Mouse (Mus musculus) midbrain, embryonic 14.5 days (tissue): ENCODE results near the gene Slc5a2. TPM values are rescaled to one million over a fixed set of nuclear protein-coding genes. Genes with fewer than 3 reads are reported as not detected.

ENCODE experiments used
- ATAC-seq: fragments of 200-750 bp; cut with Nextera tagmentation; 2 replicates; pipeline ENCODE4 v1.8.0; 2017; ENCODE audit warnings: moderate number of reproducible peaks, moderate library complexity; ENCODE audit not compliant: low FRiP score, low TSS enrichment
- DNase-seq: peaks from one replicate; pipeline ENCODE4 v3.0.0-alpha.2; 2015
- H3K27ac ChIP-seq: fragments of 300-500 bp; sonication (generic); replicated peaks from 2 replicates; pipeline ENCODE4 v1.5.1; 2014; ENCODE audit warnings: mild to moderate bottlenecking, low read depth, low read length, moderate library complexity
- H3K27me3 ChIP-seq: fragments of 300-500 bp; sonication (generic); 2 replicates; pipeline ENCODE4 v1.6.1; 2014; ENCODE audit warnings: low read length, control low read depth, mixed read lengths; ENCODE audit not compliant: control insufficient read depth, insufficient read depth
- H3K36me3 ChIP-seq: fragments of 300-500 bp; sonication (generic); 2 replicates; pipeline ENCODE4 v1.6.1; 2014; ENCODE audit warnings: low read length, control low read depth; ENCODE audit not compliant: control insufficient read depth, insufficient read depth
- H3K4me1 ChIP-seq: fragments of 300-500 bp; sonication (generic); 2 replicates; pipeline ENCODE4 v1.6.1; 2014; ENCODE audit warnings: mild to moderate bottlenecking, antibody characterized with exemption, low read length, control low read depth; ENCODE audit not compliant: control insufficient read depth, insufficient read depth
- H3K4me2 ChIP-seq: fragments of 300-500 bp; sonication (generic); 2 replicates; pipeline ENCODE4 v1.6.1; 2014; ENCODE audit warnings: mild to moderate bottlenecking, low read length, moderate library complexity
- H3K4me3 ChIP-seq: fragments of 300-500 bp; sonication (generic); replicated peaks from 2 replicates; pipeline ENCODE4 v1.5.1; 2014; ENCODE audit warnings: low read depth, low read length
- H3K9ac ChIP-seq: fragments of 300-500 bp; sonication (generic); replicated peaks from 2 replicates; pipeline ENCODE4 v1.6.1; 2014; ENCODE audit warnings: mild to moderate bottlenecking, low read length, moderate library complexity
- H3K9me3 ChIP-seq: fragments of 300-500 bp; sonication (generic); 2 replicates; pipeline ENCODE4 v1.6.1; 2016; ENCODE audit warnings: low read length, control low read depth, mixed read lengths; ENCODE audit not compliant: control insufficient read depth
- WGBS: fragments of 180-500 bp; shearing (Covaris S2); extraction: QIAGEN DNeasy Blood & Tissue Kit; methylation state at CpG from one replicate; pipeline ENCODE4 v1.1.7; 2014; 5-methylcytosine and 5-hydroxymethylcytosine counted together
- polyA plus RNA-seq: library from polyadenylated mRNA; unstranded; fragments of >200 nt; fragmentation: Nextera tagmentation; extraction: Ambion mirVana; gene quantifications from 2 replicates; pipeline ENCODE4 v1.2.1, GENCODE M21; 2014

Slc5a2 gene
- 0.31 TPM in 1 of 2 replicates, not detected in the other for polyA plus RNA-seq

- DNase-seq (no peak), ATAC-seq (no peak)
- no peak within 1 kb of the TSS for H3K9ac ChIP-seq
- H3K4me1 ChIP-seq = no peaks in the 10 kb centered on the region
- no peaks in the 10 kb centered on the region for H3K27me3 ChIP-seq
- H3K36me3 ChIP-seq = 0 out of 2 replicates have a peak, but pooled peaks cover 2% of the 10 kb centered on the region
- H3K4me3 ChIP-seq = no peak within 1 kb of the TSS
- no peak within 1 kb of the TSS for H3K27ac ChIP-seq
- no peaks in the 10 kb centered on the region for H3K9me3 ChIP-seq
- WGBS = 84% methylated on average over 6 of the region's 6 CpGs
- H3K4me2 ChIP-seq = no peak within 1 kb of the TSS
Measured at GRCm38 (mm10) chr7:128265411-128265810, at the start of gene Slc5a2. TSS of gene Slc5a2 (plus strand) at chr7:128265657.

DNA sequence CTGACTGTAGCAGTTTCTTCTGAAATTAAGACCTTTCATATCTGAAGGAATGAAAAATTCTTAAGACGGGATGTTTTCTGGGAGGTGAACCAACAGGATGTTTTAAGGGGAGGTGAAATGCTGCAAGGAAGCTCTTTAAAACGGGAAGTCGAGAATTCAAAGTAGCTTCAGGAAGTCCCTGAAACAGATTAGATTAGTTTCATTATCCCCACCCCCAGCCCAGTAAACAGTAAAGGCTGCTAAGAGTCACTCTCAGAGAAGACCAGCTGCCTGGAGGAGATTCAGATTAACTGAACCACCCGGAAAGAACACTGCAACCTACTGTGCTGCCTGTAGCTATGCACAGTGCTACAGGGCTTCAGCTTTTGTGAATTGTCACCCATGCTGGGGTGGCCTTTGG, 45.5 kb upstream of the Slc5a2 start:
- DNase-seq (no peak), ATAC-seq (no peak)
- 93% methylated on average over 4 of the region's 4 CpGs for WGBS
- Histone ChIP-seq H3K9me3 (no peaks in the 10 kb centered on the region), H3K27me3 (no peaks in the 10 kb centered on the region), H3K9ac (no peak overlapping the region), H3K4me3 (no peak overlapping the region), H3K27ac (no peak overlapping the region), H3K4me2 (no peak overlapping the region), H3K4me1 (no peaks in the 10 kb centered on the region), H3K36me3 (no peaks in the 10 kb centered on the region)

DNA sequence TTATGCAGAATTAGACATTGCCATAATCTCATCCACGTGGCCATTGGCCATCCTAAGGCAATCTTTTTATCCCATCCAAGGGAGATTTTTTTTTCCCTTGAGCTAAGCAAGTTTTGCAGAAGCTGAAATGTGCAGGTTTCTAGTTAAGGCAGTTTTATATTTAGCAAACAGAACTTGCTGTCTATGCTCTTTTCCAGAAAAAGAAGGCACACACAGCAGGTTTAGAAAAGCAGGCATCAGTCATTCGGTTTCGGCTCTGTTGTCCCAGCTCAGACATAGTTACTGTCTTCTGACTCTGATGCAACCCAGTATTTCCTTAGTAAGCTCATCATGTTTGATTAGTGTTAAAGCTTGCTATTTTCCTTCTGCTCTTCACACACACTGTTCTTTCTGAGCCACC, 44.5 kb upstream of the Slc5a2 start:
- Histone ChIP-seq H3K36me3 (no peaks in the 10 kb centered on the region), H3K27ac (no peak overlapping the region), H3K4me3 (no peak overlapping the region), H3K27me3 (no peaks in the 10 kb centered on the region), H3K9ac (no peak overlapping the region), H3K9me3 (no peaks in the 10 kb centered on the region), H3K4me1 (no peaks in the 10 kb centered on the region), H3K4me2 (no peak overlapping the region)
- no peak for ATAC-seq
- 85% methylated on average over 3 of the region's 3 CpGs for WGBS
- DNase-seq = no peak

- 47% methylated on average over 8 of the region's 8 CpGs for WGBS
- Histone ChIP-seq H3K4me3 (no peak overlapping the region), H3K27ac (no peak overlapping the region), H3K9me3 (no peaks in the 10 kb centered on the region), H3K4me2 (no peak overlapping the region), H3K27me3 (no peaks in the 10 kb centered on the region), H3K4me1 (peaks cover 1% of the 10 kb centered on the region), H3K9ac (no peak overlapping the region), H3K36me3 (no peaks in the 10 kb centered on the region)
- DNase-seq (no peak), ATAC-seq (no peak)
Measured at GRCm38 (mm10) chr7:128231741-128232140, 33.7 kb upstream of the Slc5a2 start.

DNA sequence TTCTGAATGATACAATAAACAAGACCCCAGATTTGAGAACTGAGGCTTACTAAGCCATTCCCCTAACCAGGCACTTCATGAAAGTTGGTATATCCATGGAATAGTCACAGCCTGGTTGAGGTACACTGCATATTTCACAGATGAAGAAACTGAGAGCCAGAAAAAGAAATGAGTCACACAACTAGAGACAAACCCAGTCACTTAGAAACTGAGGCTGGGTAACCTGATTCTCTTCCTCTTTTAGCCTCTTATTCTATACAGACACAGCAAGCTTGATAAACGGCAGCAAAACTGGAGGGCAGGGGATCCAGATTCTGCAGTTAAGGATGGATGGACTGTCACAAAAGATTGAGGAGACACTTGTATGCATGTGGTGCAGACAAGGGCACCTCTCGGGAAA, 30.7 kb upstream of the Slc5a2 start:
- H3K27me3 ChIP-seq = no peaks in the 10 kb centered on the region
- no peaks in the 10 kb centered on the region for H3K9me3 ChIP-seq
- ATAC-seq (no peak), DNase-seq (no peak)
- H3K9ac ChIP-seq = no peak overlapping the region
- no peak overlapping the region for H3K4me2 ChIP-seq
- no peak overlapping the region for H3K27ac ChIP-seq
- WGBS = 81% methylated on average over 2 of the region's 2 CpGs
- no peak overlapping the region for H3K4me3 ChIP-seq
- peaks cover 12% of the 10 kb centered on the region for H3K4me1 ChIP-seq
- H3K36me3 ChIP-seq = no peaks in the 10 kb centered on the region; the same call in 1 of the 2 replicates

GRCm38 (mm10) chr7:128235481-128235880, 30.0 kb upstream of the Slc5a2 start:
- H3K27me3 ChIP-seq = no peaks in the 10 kb centered on the region
- ATAC-seq = no peak
- no peak overlapping the region for H3K9ac ChIP-seq
- peaks cover 12% of the 10 kb centered on the region for H3K4me1 ChIP-seq
- H3K27ac ChIP-seq = no peak overlapping the region
- H3K4me3 ChIP-seq = no peak overlapping the region
- 100% methylated on average over 1 of the region's 1 CpGs for WGBS
- no peak for DNase-seq
- peaks cover 5% of the 10 kb centered on the region for H3K36me3 ChIP-seq
- no peak overlapping the region for H3K4me2 ChIP-seq
- H3K9me3 ChIP-seq = no peaks in the 10 kb centered on the region

DNA sequence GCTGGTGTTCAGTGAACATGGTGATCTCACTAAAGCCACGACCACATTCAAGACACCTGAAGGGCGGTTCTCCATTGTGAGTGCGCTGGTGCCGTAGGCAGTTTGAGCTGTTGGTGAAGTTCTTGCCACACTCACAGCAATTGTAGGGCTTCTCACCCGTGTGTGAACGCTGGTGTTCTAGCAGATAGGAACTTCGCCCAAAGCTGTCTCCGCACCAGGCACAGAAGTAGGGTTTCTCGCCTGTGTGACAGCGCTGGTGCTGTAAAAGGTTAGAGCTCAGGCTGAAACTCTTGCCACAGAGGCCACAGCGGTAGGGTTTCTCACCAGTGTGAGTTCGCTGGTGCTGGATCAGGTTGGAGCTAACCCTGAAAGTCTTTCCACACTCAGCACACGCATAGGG, 29.0 kb upstream of the Slc5a2 start:
- ATAC-seq (no peak), DNase-seq (no peak)
- Histone ChIP-seq H3K9ac (no peak overlapping the region), H3K36me3 (peaks cover 13% of the 10 kb centered on the region), H3K4me1 (peaks cover 12% of the 10 kb centered on the region), H3K27me3 (no peaks in the 10 kb centered on the region), H3K4me2 (no peak overlapping the region), H3K27ac (peak overlapping the region; percentile 97; the same call in 1 of the 2 replicates), H3K9me3 (no peaks in the 10 kb centered on the region), H3K4me3 (no peak overlapping the region)
- WGBS = 95% methylated on average over 13 of the region's 13 CpGs

DNA sequence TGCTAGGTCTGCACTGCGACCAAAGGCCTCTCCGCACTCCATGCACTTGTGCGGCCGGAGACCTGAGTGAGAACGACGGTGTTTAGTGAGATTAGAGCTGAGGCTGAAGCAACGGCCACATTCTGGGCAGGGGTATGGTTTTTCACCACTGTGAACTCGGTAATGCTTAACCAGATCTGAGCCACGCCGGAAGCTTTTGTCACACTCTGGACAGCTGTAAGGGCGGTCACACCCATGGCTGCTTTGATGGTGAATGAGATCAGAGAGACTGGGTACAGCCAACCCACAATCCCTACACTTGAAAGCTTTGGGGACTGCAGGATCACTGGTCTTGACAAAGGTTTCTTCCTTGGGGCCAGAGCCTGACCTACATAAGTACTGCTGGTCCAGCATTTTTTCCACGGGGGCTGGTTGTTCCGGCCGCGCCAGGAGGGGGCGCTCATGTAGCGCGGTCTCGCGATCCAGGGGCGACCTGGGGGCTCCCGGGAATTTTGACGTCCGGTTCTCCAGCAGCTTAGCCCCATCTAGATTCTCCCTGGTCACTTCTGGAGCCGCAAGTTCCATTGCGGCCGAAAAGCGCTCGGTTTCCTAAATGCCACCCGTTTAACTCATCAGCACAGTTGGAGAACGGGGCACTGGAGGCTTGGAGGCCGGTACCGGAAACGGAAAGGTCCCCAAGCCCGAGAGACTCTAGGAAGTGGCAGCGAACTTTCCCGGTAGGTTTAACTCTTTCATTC, 28.4 kb upstream of the Slc5a2 start, which contains the start of gene Armc5:
Armc5 (plus strand) TSS at position 487 of the 737 bp plus-strand sequence.
- Histone ChIP-seq H3K27ac (peak within 1 kb of the TSS; percentile 97), H3K4me2 (peak within 1 kb of the TSS; percentile 89), H3K9me3 (no peaks in the 10 kb centered on the region), H3K36me3 (peaks cover 17% of the 10 kb centered on the region), H3K4me1 (peaks cover 12% of the 10 kb centered on the region), H3K27me3 (no peaks in the 10 kb centered on the region), H3K9ac (peak within 1 kb of the TSS; percentile 71), H3K4me3 (peak within 1 kb of the TSS; percentile 67)
- WGBS = 25% methylated on average over 37 of the region's 37 CpGs
- DNase-seq = peak; percentile 87
- ATAC-seq = no peak

- WGBS = under 1% methylated on average over 25 of the region's 25 CpGs
- Histone ChIP-seq H3K4me3 (peak overlapping the region; percentile 67), H3K4me2 (peak overlapping the region; percentile 89), H3K4me1 (peaks cover 12% of the 10 kb centered on the region), H3K27ac (peak overlapping the region; percentile 97), H3K36me3 (peaks cover 22% of the 10 kb centered on the region), H3K9ac (peak overlapping the region; percentile 44), H3K9me3 (no peaks in the 10 kb centered on the region), H3K27me3 (no peaks in the 10 kb centered on the region)
- DNase-seq (no peak), ATAC-seq (no peak)
Measured at GRCm38 (mm10) chr7:128237593-128237926, 27.9 kb upstream of the Slc5a2 start.
